Mouse (Mus musculus) mature B cell (primary cell): ENCODE data around the gene Igdcc4.

Source experiments
- in situ Hi-C: fragments of 300-500 bp; cut with MboI; formaldehyde crosslinking; loops from 2 replicates; pipeline ENCODE4 v1.14.3; 2019

The Igdcc4 gene

GRCm38 (mm10) chr9:65109132-65110072 is 8.1 kb downstream of the Igdcc4 start:
- in situ Hi-C loops: no loop called here

- in situ Hi-C loops: no loop called here
Observed at GRCm38 (mm10) chr9:65111698-65112097, 10.4 kb downstream of the Igdcc4 start.

GRCm38 (mm10) chr9:65113694-65114093 is 12.4 kb downstream of the Igdcc4 start:
- in situ Hi-C loops: no loop called here

GRCm38 (mm10) chr9:65115891-65116290 is 14.6 kb downstream of the Igdcc4 start:
- in situ Hi-C loops: no loop called here

GRCm38 (mm10) chr9:65117516-65117915 is 16.2 kb downstream of the Igdcc4 start:
- in situ Hi-C loops: no loop called here

- in situ Hi-C loops: no loop called here
Observed at GRCm38 (mm10) chr9:65120935-65121334, 19.6 kb downstream of the Igdcc4 start.

GRCm38 (mm10) chr9:65122545-65122944 is 21.3 kb downstream of the Igdcc4 start:
- in situ Hi-C loops: no loop called here

GRCm38 (mm10) chr9:65123552-65124168 is 22.4 kb downstream of the Igdcc4 start:
- in situ Hi-C loops: no loop called here

- in situ Hi-C loops: no loop called here
Observed at GRCm38 (mm10) chr9:65128123-65128815, 27.0 kb downstream of the Igdcc4 start.

GRCm38 (mm10) chr9:65131717-65132116 is 30.4 kb downstream of the Igdcc4 start:
- in situ Hi-C loops: no loop called here

GRCm38 (mm10) chr9:65133739-65134138 is 32.5 kb downstream of the Igdcc4 start:
- in situ Hi-C loops: no loop called here

GRCm38 (mm10) chr9:65135126-65135525 is 33.8 kb downstream of the Igdcc4 start:
- in situ Hi-C loops: loop anchor here (5.0 kb wide), 1 partner anchor 42 kb away; no protein-coding TSS in a partner anchor

GRCm38 (mm10) chr9:65140491-65140890 is 39.2 kb downstream of the Igdcc4 start:
- in situ Hi-C loops: no loop called here

GRCm38 (mm10) chr9:65140936-65141305 is 39.6 kb downstream of the Igdcc4 start, which contains the start of gene Igdcc3:
Gene Igdcc3 (plus strand): TSS chr9:65141189.
- in situ Hi-C loops: no loop called here

GRCm38 (mm10) chr9:65141306-65141975 is 40.2 kb downstream of the Igdcc4 start:
- in situ Hi-C loops: no loop called here

- in situ Hi-C loops: no loop called here
Observed at GRCm38 (mm10) chr9:65141976-65142318, 40.7 kb downstream of the Igdcc4 start.

- in situ Hi-C loops: no loop called here
Observed at GRCm38 (mm10) chr9:65142399-65142798, 41.1 kb downstream of the Igdcc4 start.

- in situ Hi-C loops: no loop called here
Observed at GRCm38 (mm10) chr9:65146001-65146400, 44.7 kb downstream of the Igdcc4 start.

GRCm38 (mm10) chr9:65148507-65148906 is 47.2 kb downstream of the Igdcc4 start:
- in situ Hi-C loops: no loop called here

- in situ Hi-C loops: no loop called here
Observed at GRCm38 (mm10) chr9:65152711-65153330, 51.5 kb downstream of the Igdcc4 start.

- in situ Hi-C loops: no loop called here
Observed at GRCm38 (mm10) chr9:65153331-65153711, 52.0 kb downstream of the Igdcc4 start.
